Mouse (Mus musculus): ENCODE data around the gene Ndufv3.
"Not testable (repeated sequence)": the region's sequence is repeated elsewhere in the genome, so short reads cannot be mapped to it uniquely, and the experiment has no call there.

The Ndufv3 gene

DNA sequence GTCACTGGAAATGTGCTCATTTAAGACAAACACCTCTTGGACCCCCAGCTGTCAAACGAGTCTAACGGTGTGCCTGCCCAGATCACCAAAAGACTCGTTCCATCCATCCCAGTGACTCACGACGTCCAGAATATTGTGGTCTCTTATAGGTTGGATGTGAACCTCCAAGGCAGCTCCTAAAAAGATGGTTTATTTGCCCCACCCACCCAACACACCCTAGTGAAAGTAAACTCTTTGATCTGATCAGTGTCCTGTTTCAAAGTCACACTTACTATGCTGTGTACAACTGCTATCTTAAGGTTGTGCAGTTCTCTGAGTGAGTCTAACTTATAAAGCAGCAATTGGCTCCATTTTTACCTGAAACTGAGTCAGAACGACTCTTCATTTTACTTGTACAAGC lies 7.3 kb upstream of the Ndufv3 start:
- no peak for DNase-seq

DNA sequence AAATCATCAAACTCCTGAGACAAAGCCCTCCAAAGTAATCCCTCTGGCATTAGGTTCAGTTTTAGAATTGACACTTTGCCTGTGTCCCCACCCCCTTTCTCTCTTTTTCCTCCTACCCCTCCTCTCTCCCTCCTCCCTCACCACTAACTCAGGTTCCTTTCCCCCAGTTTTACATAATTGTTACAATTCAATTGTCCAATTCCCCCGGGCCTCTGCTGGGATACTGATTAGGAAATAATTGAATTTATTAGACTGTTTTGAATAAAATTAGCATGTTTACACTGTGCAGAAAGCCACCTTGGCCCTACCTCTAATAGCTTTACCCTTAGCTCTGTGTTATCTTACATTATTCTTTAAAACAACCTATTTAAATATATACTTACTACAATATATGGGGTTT lies 5.2 kb upstream of the Ndufv3 start:
- DNase-seq = no peak

DNA sequence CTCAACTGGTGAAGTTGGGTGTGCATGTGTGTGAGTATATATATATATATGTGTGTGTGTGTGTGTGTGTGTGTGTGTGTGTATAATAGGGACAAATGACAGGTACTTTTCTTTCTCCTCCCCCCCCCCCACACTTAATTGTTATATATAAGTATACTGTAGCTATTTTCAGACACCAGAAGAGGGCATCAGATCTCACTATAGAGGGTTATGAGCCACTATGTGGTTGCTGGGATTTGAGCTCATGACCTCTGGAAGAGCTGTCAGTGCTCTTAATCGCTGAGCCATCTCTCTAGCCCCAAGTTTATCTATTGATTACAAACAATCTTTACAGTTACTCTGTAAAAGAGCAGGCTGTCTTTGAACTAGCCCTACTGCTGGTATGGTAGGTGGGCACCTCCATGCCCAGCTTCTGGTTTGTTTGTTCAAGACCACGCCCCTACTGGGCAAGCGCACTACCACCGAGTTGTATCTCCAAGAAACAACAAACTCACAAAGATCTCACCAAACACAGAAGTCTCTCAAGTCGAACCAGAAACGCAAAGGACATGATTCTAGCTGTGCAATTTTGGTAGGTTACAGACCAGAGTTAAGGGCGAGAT lies 470 bp upstream of the Ndufv3 start:
- no peak for DNase-seq

DNA sequence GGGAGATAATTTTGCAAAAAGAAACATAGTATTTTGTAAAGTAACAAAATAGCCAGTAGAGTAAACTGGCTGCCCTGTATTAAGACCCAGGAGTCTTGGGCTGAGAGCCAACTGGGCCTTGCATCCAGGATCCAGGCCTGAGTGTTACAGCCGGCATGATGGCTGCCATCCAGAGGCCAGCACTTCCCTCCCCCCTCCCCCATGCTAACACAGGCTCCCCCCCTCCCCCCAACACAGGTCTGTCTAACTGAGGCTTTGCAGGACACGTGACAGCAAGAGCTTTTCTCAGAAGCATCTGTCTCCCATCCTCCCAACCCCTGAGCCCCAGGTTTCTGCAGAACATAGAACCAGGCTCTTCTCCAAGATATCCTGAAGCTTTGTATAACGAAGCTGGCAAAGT lies 980 bp downstream of the Ndufv3 start:
- DNase-seq = peak; percentile 84 to 86

DNA sequence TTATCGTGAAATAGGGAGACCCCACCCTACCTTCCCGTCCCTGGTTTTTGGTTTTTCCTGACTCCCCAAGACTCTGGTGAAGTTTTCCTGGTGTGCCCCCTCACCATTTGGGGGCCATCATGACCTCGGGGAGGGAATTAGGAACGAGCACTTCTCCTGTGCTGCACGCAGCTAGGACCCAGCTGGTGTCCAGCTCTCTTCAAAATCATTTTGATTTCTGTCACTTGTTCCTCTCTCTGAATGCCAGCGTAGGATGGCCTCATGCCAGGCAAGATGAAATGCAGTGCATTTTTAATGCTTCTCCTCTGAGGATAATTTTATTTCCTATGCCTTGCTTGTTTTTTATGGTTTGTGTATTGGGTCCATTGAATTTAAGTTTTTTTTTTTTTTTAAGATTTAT lies 2.0 kb downstream of the Ndufv3 start:
- DNase-seq = peak; percentile 40 to 45

DNA sequence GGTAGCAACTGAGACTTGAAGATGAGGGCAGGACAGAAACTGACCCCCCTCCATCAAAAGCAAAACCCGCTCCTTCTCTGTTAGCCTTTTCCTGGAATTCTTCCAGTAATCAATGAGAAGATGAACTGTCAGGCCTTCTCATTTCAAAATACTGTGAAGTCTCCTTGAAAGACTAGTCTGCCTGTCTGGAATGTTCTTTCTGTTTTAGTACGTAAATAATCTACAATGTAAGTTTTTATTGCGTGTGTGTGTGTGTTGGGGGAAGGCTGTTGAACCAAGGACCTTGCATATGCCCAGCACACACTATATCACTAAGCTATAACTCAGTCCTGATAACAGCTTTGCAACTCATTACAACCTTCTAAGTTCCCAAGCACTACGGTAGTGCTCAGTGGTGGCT lies 5.2 kb downstream of the Ndufv3 start:
- no peak for DNase-seq

DNA sequence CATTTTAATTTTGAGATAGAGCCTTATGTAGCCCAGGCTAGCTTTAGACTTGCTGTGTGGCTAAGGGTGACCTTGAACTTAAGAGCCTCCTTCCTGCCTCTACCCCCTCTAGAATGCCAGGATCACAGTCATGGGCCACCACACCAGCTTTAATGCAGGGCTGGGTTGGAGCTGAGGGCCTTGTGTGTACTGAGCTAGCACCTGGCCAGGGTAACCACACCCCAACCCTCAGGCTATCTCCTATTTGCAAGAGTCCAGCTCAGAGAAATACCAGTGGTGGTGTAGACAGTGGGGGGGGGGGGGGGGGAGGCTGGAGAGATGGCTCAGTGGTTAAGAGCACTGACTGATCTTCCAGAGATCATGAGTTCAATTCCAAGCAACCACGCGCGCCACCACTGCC lies 5.9 kb downstream of the Ndufv3 start:
- DNase-seq = no peak

DNA sequence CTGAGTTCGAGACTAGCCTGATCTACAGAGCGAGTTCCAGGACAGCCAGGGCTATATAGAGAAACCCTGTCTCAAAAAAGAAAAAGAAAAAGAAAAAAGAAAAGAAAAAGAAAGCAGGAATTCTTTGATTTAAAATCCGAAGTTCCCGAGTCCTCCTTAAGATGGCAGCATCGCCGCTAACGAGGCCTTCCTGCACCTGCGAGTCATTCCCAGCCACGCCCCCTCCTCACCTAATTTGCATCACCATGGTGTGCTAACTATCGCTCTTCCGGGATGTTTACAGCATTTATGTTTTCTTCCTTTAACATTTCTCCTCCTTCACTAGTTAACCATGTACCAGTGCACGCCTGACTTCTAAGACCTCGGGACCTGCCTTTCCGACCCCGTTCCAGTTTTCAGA lies 9.4 kb downstream of the Ndufv3 start:
- peak in 1 of 2 experiments; percentile 16 for DNase-seq

DNA sequence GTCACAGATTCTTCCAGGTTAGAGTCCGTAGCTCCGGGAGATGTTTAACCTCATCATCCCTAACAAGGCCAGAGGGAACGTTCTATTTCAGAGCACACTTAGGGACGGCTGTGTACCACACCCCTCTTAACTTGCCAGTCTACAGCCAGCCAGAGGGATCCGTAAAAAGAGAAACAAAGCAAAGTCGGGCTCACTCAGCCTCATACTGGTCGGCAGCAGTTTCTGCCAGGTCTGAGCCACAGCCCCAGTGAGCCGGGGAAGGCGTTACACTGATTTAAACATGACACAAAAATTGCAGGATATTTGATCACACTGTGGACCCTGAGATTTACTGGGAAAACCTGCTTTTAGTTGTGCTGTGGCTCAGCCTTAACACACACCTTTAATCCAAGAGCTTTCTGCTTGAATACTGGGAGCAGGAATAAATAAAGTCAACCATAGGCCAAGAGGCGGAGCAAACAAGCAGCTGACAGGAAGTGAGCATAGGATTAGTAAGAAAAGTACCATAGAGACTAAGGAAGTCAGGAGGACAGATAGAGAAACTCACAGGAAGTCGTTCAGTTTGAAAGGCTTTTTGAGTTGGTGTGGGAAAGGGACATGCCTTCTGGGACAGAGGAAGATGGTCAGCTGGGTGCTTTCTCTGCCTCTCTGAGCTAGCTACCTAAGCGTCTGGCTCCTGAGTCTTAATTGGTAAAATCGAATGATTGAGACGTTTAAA lies 11.7 kb downstream of the Ndufv3 start:
- no peak for DNase-seq

DNA sequence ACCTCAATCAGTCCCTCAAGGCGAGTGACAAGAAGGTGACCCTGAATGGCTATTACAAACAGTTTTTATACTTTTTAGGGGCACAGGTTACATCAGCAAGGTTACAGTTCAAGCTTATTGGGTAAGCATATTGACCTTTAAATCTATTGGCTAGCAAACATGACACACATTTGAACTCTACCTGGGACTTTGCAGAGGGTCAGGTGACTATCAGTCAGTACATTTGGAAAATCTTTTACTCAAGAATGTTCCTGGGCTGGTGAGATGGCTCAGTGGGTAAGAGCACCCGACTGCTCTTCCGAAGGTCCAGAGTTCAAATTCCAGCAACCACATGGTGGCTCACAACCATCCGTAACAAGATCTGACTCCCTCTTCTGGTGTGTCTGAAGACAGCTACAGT lies 12.4 kb downstream of the Ndufv3 start:
- not testable (repeated sequence) for DNase-seq

DNA sequence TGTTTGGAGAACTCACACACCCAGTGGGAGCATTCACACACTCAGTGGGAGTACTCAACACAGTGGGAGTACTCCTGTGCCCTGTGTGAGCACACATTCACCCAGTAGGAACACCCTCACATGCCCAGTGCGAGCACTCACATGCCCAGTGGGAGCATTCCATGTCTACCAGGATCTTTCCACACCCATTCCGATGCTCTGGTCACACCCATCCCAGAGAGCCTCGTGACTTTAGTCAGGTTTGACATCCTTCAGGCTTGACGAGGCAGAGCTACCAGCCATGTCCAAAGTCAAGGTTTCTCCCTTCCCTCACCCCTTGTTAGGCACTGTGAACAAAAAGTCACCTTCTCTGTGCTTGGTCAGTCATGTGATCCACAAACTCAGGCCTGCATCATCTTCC lies 15.4 kb downstream of the Ndufv3 start:
- no peak for DNase-seq

DNA sequence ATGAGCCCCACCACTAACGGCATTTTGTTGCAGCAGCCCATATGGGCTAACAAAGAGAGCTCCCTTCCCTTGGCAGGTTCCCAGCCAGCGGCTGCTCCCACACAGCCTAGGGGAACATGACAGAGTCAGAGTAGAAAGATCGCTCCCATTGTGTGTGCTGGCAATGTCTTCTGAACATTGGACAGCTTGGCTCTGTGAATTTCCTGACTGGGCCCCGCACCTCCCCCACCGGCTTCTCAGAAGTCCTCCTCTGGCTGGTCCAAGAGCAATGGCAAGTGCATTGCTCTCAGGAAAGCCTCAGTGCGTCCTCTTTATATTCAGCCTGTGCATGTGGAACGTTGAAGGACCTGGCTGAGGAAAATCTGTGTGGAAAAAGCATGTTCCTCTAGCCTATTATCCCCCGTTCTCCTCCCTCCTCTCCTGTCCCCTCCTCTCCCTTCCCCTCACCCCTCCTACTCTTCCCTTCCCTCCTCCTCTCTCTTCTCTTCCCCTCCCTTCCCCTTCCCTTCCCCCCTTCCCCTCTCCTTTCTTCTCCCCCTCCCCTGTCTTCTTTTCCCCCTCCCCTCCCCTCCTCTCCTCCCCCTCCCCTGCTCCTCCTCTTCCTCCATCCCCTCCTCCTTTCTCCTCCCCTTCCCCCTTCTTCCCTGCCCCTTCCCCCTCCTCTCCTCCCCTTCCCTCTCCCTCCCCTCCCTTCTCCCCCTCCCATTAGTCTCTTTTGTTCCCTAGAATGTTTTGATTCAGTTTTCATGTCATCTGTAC lies 16.1 kb downstream of the Ndufv3 start:
- peak in 1 of 2 experiments; percentile 17 for DNase-seq

DNA sequence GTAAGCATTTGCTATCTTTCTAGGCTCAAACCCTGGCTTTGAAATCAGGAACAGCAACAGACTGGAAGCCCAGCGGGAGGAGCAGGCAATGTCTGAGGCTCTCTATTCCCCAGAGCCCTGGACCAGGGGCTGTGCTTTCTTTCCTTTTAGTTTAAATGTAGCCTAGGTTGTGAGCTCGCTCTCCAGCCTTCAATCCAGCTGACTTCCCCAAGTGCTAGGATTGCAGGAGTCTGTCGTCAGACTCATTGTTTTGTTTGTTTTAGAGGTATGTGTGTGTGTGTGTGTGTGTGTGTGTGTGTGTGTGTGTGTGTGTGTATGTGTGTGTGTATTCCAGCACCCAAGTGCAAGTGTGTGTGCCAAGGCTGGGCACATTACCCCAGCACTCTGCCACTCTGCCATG lies 20.2 kb downstream of the Ndufv3 start:
- no peak for DNase-seq

DNA sequence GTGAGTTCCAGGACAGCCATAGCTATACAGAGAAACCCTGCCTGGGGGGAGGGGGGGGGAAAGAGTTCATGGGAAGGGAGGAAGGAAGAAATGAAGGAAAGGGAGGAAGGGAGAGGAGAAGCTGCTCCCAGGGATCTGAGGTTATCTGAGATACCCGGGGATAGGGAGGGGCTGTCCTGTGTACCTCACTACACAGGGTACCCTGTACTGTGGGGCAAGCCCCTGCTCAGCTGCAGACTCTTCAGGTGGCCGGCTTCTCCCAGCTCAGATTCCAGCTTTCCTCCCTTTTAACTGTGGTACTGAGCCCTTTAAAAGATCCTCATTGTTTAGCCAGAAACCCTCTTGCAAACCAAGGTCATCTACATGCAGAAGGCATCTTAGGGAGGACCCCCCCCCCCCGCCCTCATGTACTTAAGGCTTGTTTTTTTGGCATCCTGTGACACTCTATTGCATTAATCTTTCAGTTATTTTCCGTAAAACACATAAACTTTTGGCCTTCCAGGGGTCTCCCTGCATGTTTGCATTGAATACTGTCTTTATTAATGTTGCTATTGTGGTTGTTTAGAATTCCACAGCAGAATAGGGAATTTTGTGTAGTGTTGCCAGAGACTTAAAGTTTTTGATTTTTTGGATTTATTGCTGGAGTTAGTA lies 21.0 kb downstream of the Ndufv3 start:
- no peak for DNase-seq

DNA sequence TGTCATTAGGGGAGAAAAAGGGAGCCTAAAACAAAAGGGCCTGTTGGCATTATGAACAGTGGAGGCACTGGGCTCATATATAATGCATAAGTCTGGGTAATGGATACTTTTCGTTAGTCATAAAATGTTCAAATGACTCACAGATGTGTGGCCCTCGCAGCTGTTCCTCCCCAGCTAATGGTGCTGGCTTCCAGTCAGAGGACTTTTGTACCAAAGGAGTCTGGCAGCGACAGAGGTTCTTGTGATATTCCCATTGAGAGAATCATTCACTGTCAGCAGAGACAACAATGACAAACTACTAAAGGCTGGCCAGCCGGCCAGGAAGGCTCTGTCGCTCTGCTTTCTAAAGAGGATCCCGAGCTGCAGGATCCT lies 21.5 kb downstream of the Ndufv3 start:
- no peak for DNase-seq

DNA sequence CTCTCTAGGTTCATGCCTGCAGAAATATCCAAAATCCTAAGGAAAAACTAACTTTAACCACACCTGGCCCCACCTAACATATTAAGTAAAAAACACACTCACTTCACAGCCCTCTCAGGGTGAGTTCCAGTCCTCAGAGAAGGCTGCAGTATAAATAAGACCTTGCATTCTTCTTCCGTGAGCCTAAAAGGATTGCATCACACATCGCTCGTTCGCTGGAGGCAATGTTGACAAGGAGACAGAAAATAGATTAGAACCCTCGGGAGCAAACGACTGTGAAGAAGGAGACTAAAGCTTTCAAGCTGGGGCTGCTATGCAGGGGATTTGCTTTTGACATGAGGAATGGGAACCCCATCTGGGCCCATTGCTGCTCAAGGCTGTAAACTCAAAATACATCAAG lies 23.7 kb downstream of the Ndufv3 start:
- DNase-seq = no peak

DNA sequence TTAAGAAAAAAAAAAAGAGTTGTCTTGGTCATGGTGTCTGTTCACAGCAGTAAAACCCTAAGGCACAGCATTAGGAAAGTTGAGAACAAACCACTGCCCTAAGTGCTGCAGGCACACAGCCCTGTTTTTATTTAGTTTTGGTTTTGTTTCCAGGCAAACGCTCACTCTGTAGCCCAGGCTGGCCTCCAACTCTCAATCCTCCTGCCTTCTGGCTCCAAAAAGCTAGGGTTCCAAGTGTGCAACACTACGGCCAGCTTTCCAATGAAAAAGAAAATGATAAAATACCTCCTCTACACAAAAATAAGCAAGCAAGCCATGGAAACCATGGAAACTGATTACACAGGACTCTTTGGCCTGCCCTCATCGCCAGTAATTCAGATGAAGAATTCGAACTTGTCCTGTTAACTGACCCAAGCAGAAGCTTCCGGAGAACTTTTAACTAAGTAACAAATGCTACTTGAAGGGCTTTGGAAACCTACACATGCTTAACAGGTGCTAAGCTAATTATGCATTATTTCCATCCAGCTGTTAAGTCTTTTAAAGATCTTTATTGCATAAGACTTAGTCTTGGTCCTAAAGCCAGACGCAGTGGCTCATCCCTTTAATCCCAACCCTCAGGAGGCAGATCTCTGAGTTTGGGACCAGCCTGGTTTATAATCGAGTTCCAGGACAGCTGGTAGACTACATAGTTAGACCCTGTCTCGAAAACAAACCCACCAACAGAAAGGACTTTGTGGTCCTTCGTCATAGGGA lies 26.7 kb downstream of the Ndufv3 start:
- no peak for DNase-seq

DNA sequence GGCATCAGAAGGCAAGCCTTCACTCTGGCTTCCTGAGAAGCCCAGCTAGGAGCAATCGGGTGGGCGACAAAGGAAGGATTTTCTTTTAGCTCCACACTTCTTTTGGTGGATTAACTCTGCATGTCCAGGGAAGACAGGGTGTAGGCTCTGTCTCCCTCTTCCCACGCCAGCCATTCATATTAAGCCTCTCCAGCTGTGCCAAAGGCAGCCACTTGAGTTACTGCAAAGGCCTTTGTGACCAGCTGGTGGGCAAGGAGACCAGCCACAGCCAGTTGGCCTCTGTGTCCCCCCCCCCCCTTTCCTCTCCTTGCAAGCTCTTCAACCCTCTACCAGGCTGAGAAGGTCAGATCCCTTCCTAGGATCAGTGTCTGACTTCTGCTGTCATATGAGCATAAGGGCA lies 28.1 kb downstream of the Ndufv3 start:
- no peak for DNase-seq

DNA sequence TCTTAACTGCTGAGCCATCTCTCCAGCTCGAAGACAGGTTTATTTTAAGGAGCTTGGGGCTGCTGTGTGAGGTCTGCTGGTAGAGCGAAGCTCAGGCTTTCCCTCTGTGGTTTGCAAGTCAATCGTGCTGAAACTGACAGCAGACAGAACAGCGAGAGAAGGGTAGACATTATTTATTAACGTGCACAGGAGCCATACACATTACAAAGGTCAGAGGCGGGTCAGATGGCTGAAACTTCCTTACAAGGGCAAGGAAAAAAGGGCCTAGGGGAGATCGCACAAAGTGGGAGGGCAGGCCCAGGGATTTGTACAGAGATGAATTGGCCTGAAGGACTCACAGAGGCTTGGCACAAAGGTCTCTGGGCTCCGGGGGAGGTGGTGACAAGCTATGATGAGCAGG lies 29.5 kb downstream of the Ndufv3 start:
- no peak for DNase-seq

DNA sequence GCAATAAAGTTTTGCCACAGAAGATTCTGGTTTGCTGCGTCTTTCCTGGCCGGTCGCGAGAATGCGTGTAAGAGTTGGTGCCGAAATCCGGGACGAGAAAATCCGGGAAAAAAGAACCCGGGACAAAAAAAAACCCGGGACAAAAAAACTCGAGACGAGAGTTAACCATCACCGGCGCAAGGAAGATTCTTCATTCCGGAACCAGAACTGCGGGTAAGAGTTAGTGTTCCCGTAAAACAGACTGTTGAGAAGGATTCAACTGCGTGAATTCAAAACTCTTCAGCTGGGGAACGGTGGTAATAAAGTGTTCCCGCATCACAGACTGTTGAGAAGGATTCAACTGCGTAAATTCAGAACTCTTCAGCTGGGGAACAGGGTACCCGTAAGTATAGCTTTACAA lies 32.7 kb downstream of the Ndufv3 start:
- not testable (repeated sequence) for DNase-seq

DNA sequence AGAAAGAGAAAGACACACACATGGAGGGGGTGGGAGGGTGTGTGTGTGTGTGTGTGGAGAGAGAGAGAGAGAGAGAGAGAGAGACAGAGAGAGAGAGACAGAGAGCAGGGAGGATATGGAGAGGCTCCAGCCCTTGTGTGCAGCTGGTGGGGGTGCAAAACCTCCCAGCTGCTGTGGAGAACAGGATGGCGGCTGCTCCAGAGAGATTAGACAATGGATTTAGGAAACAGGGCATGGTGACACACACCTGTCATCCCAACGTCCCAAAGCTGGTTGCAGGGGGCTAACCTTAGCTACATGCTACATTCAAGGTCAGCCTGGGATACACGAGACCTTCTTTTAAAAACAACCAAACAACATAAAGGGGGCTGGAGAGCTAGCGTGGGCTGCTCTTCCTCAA lies 36.3 kb downstream of the Ndufv3 start:
- DNase-seq = no peak

DNA sequence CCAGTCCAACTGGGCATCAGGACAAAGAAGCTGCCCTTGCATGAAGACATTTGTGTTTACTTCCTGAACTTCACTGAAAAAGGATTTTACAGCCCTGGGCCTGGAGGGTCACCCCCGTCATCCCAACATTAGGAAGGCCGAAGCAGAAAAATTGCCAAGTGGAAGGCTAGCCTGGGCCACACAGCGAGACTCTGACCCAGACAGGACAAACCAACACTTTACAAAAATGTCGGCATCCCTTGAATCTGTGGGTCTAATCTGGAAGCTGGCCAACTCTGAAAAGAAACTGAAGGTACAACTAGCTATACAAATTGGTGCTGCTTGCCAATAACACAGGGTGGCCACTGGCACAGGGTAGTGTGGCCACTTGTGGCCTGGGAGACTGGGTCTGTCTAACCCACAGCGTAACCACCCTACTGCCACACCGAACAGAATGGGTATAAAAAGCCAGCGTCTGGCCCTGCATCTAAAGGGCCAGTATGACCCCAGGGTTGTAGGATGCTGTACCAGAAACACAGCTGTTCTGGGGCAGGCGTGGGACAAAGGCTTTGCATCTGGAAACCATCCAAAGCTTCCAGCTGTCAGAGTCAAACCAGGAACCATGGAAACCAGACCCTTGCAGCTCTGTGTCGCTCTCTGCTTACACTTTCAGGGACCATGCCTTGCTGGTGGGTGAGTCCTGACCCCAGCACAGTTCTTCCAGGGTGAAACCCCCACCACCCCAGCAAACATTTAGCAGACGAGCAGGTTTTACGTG lies 37.4 kb downstream of the Ndufv3 start:
- no peak for DNase-seq
